Mouse (Mus musculus): Measurements from ENCODE around the gene Bax.

DNA sequence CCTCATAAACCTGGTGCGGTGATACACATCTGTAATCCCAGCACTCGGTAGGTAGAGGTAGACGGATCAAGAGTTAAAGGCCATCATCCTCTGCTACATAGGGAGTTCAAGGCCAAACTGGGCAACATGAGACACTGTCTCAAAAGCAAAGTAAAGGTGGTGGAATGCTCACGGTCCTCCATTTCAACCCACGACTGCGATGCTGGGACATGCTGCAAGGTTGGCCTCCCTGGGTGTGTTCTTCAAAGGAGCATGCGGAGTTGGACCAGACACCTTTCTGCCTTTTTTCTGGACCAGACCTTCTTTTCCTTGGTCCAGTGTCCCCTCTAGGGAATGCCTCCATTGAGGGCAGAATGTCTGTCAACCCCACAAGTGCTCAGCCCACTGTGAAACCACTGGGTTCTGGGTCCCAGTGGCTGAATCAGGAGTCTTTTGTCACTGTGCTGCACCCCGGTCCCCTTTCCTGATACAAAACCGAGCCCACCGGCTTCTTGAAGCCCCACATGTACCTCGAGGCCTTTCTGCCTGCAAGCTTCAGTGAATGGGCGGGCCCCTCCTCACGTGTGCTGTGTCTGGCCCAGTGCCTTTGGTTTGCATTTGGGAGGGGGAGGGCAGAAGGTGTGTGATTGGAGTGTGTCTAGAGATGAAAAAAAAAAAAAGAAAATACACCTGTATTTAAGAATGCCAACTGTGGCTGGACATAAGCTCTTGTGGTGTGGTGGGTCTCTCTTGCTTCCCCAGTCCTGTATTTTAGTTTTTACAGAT, 10.6 kb downstream of the Bax start:
- TF ChIP-seq E2F4 (IDR thresholded peaks at IDR 0.05; ENCODE audit: borderline replicate concordance, low read depth, low read length) (no peak), MEF2A (IDR thresholded peaks at IDR 0.05; ENCODE audit: extremely low read depth, insufficient replicate concordance, low read depth, low read length, poor library complexity, severe bottlenecking) (no peak), CHD2 (IDR thresholded peaks at IDR 0.05; ENCODE audit: low read length) (no peak), MAZ (IDR thresholded peaks at IDR 0.05; ENCODE audit: low read depth, low read length) (no peak), POLR2A (IDR thresholded peaks at IDR 0.05; ENCODE audit: control insufficient read depth in 1 of 2, insufficient read depth in 1 of 2, low read depth in 1 of 2, low read length in 2 of 2, poor library complexity in 1 of 2) (no peak), ELF1 (IDR thresholded peaks at IDR 0.05; ENCODE audit: low read depth, low read length) (no peak), MXI1 (IDR thresholded peaks at IDR 0.05; ENCODE audit: low read depth, low read length) (no peak), CTCF (IDR thresholded peaks at IDR 0.05 in 2 of 3, conservative IDR thresholded peaks at IDR 0.05 in 1 of 3; ENCODE audit: control insufficient read depth in 1 of 3, insufficient read depth in 1 of 3, low read depth in 2 of 3, low read length in 3 of 3, poor library complexity in 1 of 3, severe bottlenecking in 1 of 3) (no peak), ZMIZ1 (IDR thresholded peaks at IDR 0.05; ENCODE audit: low read depth, low read length) (no peak), NELFE (IDR thresholded peaks at IDR 0.05; ENCODE audit: low read depth, low read length) (no peak), MYC (IDR thresholded peaks at IDR 0.05; ENCODE audit: low read depth, low read length) (no peak), TBP (IDR thresholded peaks at IDR 0.05; ENCODE audit: low read depth, low read length) (no peak), MAX (IDR thresholded peaks at IDR 0.05; ENCODE audit: low read length) (no peak)
